Mouse (Mus musculus) left cerebral cortex, postnatal 25 days (tissue): ENCODE measurements at regions not wholly inside any gene's neighbourhood (a gene's known extent, or its start where the extent isn't known, plus 50 kb on each side); places are given as distances from the start of the nearest gene placed in this dataset.

Source experiments
- DNase-seq, 2 experiments: peaks; one replicate each; pipeline ENCODE4 v3.0.0; 2022; ENCODE audit warnings: low spot score in 2 of 2, mixed read lengths in 1 of 2
- intact Hi-C: fragments of 180-260 bp; cut with DNase I; formaldehyde crosslinking; loops from one replicate; pipeline ENCODE4 v1.15.1; 2025

DNA sequence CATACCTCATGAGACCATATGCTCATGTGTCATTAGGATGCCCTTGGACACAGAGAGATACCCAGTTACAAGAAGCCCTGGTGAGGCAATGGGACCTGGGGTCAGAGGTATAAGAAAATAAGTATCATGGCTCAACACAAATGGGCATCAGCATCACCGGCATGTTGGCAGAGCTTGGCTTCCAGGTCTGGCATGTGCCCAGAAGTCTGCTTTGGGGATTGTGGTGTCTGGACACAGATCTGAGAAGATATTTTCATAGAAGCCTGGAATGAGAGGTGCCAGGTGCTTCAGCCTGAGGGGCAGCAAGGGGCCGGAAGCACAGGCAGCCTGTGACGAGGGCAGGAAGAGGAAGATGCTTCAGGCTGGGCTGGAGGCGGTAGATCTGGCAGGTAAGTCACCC, 338.7 kb downstream of the Cdh26 start:
- intact Hi-C loops, result no loop called here
- no peak for DNase-seq

- no peak for DNase-seq
- intact Hi-C loops, result no loop called here
Observed at GRCm38 (mm10) chr2:178771435-178771834, 341.1 kb downstream of the Cdh26 start.

DNA sequence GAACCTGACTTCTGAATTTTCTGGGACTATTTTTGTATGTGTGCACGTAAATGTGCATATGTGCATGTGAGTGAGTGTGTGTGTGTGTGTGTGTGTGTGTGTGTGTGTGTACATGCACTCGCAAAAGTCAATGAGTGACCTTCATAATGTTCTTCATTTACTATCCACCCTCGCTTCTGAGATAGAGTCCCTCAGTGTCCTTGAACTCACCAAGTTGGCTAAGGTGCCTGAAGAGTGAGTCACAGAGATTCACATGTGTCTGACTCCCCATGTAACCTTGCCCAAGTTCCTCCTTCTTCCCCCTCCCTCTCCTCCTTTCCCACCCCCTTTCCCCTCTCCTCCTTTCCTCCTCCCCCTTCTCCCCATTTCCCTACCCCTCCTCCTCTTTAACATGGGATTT, 341.6 kb downstream of the Cdh26 start:
- intact Hi-C loops, result no loop called here
- no peak for DNase-seq

DNA sequence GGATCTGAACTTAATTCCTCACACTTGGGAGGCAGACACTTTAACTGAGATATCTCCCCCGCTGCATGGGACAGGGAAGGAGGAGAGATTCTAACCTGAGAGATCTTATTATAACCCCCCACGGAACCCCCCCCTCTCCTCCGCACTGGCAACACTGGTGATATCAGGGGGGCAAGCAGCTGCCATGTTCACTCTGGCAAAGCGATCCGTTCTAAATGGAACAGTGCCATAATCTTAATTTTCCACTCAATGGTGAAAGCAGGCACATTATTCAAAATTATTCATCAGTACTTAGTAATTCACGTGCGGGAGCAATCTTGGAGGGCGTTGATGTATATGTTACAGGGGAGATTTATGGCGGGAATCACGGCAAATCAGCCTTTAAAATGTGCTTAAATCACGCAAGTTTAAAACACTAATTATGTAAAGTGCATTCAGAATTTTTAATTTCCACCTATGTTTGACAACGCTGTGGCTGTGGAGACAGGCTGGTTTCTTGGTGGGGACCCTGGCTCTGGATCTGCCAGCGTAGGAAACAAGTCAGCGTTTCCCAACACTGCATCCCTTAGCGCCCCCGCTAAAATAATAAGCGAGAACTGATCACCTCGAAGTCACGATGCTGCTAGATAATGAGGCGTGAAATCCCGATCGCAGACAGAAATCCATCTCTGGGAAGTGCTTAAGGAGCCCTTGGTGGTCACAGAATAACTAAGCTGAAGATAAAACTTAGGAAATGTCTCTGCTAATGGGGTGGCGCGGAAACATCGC, 354.7 kb downstream of the Cdh26 start:
- intact Hi-C loops, result no loop called here
- DNase-seq, result no peak

DNA sequence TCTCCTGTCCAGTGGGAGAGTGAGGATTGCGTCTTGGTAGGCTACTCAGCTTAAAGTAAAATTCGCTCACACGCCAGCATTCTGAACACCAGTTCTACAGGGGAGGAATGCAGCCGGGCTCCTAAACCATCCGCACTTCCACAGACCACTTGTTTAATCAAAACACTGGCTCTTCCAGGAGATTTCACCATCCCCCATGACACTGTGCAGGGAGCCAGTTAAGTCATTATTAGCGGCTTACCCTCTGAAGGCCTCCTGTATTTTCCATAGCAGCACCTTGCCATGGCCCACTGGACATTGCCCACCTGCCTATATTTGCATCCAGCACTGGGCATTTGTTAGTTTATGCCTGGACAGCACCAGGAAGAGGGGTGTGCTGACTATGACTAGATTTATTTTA, 355.5 kb downstream of the Cdh26 start:
- no peak for DNase-seq
- intact Hi-C loops, result no loop called here

DNA sequence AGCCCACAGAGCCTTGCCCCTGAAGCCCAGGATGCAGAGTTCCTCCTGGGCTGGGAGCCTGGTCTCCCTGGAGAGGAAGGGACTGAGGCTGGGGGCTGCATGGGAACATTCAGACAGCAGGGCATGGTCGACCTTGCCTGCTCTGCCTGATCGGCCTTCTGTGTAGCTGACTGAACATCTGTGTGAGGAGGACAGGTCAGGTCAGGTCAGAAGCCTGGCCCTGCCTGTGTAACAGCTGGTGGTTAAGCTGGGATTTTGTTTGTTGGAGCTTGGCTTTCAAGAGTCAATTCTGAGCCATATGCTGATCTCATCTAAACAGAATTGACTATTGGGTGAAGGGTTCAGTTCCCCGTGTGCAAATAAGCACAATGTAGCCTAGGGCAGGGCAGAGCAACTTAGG, 365.5 kb downstream of the Cdh26 start:
- no peak for DNase-seq
- intact Hi-C loops, result no loop called here

GRCm38 (mm10) chr2:178801464-178801863, 371.1 kb downstream of the Cdh26 start:
- no peak for DNase-seq
- intact Hi-C loops, result no loop called here

GRCm38 (mm10) chr2:178805283-178805682, 375.0 kb downstream of the Cdh26 start:
- intact Hi-C loops, result no loop called here
- DNase-seq, result no peak

DNA sequence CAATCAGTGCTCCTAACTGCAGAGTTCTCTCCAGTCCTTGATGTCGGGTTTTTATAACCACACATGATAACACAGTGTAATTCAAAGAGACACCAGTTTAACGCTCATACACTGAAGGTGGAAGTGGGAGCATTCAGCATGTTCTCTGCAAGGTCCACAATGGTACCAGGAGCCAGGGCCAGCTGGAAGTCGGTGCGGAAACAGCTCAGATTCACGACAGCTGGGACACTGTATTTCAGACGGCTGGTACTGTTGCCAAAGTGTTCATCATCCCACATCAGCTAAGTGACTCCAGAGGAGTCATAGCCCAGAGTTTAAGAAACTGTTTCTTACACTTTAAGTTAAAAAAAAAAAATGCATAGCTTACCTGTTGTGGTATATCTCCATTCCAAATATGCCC, 391.2 kb downstream of the Cdh26 start:
- intact Hi-C loops, result no loop called here
- DNase-seq, result no peak

DNA sequence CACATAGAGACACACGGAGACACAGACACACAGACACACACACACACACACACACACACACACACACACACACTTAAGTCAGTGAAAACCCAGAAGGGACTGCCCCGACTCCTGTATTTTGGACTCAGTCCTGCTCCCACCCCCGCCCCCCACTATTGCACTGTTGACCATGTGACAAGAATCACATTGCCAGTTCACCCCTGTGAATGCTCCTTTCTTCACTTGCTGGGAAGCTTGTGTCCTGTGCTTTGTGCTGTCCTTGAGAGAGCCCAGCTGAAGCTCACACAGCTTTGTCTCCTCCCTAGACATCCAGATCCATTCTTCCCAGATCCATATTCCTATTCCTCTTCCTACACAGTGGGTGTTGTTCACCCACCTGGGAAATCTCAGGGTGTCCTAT, 400.0 kb downstream of the Cdh26 start:
- intact Hi-C loops, result no loop called here
- no peak for DNase-seq

GRCm38 (mm10) chr2:178834986-178835385, 404.7 kb downstream of the Cdh26 start:
- intact Hi-C loops, result no loop called here

DNA sequence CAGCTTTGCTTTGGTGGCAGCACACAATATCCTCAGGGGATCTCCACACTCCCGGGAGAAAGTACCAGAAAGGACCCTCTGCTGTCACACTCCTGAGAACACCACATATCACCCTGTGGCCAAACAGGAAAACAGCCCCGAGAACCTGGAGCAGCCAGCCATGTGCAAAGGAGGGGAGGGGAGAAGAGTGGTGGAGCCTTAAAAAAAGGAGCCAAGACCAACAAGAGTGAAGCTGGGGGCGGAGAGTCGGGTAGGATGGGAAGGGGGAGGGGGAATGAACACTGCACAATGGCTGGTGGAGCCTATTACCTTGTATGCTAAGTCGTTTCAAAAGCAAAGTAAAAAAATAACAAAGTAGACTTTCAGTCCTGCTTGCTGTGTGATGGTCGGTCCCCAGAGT, 408.2 kb downstream of the Cdh26 start:
- intact Hi-C loops, result no loop called here
- no peak for DNase-seq

More at GRCm38 (mm10) chr2:178834986-178835385, 404.7 kb downstream of the Cdh26 start:
- DNase-seq, result peak; percentile 38 to 54

DNA sequence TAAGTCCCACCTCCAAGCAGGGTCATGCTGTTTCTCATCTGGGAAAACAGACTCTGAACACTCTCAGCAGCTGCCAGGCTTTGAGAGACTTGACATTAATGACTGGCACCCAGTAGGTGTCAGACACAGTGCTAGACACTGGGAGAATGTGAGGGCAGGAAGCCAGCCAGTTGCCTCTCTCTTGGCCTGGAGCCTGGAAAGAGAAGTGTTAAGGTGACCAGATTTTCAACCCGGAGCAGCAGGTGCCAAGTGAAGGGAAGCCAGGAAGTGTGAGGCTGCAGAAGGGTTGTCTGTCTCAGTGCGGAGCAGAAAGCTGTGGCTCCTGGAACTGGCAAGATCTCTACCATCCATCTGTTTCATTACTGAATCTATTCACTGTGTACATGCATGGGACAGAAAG, 410.6 kb downstream of the Cdh26 start:
- intact Hi-C loops, result no loop called here
- peak; percentile 11 to 27 for DNase-seq

DNA sequence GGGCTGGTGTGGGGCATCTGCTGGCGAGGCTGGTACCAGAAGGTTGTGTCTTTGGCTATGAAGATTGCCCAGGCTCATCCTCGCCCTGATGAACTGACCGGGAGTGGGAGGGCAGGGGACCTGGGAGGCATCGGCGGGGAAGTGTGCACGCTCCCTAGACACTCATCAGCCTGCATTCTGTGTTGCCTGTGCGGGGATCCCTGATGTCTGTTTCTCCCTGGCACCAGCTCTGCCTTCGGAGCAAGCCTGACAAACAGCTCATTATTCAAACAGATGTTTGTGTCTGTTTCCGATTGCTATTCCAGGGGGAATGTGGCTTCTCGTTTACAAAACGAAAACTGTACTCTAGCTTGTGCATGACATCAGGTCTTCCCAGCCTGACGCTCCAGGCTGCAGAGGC, 412.3 kb downstream of the Cdh26 start:
- intact Hi-C loops, result no loop called here
- no peak for DNase-seq

DNA sequence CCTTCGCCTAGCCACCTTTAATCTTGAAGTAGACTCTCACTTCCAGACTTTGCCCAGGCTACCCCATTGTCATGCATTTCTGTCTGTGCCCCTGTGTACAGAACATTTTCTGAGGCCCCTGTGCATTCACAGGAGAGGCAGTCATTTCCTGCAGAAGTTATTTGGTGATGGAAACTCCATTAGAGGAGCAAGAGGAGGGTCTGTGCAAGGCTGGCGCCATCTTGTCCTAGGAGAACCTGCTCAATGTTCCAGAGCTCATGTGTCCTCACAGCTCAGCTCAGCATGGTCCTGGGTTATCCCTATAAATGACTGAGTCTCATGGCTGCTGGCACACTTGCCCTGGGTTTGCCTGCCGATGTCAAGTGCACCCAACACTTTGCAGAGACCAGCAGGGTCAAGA, 413.1 kb downstream of the Cdh26 start:
- intact Hi-C loops, result no loop called here
- DNase-seq, result no peak

DNA sequence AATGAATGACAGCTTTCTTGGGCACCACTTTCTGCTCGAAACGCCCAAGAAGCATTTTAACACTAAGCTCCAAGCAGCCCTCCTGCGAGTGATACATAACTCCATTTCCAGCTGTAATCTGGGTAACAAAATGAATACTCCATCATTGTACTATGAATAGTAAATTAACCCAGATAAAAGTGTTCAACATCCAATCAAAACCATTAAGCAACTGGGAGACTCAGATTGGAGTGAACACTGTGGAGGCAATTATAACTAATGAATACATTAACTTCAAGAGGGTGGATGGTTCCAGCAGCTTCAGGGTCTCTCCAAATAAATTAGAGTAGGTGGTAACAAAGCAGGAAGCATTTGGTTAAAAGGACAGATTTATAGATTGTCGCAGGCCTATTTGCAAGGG, 414.2 kb downstream of the Cdh26 start:
- no peak for DNase-seq
- intact Hi-C loops, result no loop called here

DNA sequence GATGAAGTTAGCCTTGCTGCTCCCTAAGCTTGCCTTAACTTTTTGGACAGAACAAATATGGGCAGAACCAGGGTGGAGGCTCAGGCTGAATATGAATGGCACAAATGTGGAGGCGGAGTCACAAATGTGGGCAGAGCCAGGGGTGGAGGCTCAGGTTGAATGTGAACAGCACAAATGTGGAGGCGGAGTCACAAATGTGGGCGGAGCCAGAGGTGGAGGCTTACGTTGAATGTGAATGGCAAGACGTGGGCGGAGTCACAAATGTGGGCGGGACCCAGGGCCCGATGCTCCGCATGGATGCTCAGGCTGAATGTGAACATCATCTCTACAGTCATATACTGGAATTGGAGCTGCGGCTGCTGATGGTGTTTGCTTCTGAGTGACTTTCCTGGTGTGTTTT, 420.0 kb downstream of the Cdh26 start:
- intact Hi-C loops, result no loop called here
- no peak for DNase-seq

DNA sequence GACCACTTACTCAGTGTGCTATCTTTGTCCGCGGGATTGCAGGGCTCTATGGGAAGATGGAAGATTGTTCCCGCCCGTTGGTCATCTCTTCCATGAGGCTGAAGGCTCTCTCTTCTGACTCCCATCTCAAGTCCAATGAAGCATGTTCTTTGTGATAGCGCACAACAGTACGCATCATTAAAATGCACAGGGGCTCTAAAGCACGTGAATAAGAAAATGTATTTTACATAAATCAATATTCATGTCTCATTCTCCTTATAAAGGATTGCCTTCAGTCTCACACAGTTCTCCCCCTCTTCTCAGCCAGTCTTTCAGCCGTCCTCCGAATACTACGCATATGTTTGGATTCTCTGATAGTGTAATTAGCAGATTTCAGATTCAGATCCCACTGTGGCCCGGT, 420.4 kb downstream of the Cdh26 start:
- intact Hi-C loops, result no loop called here
- DNase-seq, result no peak

GRCm38 (mm10) chr2:178854012-178854411, 423.7 kb downstream of the Cdh26 start:
- DNase-seq, result no peak
- intact Hi-C loops, result no loop called here

DNA sequence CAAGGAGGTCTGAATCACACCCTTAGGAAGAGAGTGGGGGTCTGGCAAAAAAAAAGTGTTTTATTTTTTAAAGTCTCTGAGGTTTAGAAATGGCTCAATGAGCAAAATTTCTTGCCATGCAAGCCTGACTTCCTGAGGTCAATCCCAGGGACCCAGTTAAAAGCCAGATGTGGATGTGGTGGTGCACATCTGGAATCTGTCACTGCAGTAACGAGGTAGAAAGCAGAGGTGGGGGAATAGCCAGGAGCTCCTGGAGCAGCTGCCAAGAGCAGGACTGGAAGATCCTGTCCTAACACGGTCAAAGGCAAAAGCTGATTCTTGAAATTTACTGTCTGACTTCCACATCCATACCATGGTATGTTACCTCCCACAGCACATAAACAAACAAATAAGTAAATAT, 424.4 kb downstream of the Cdh26 start:
- intact Hi-C loops, result no loop called here
- DNase-seq, result no peak

GRCm38 (mm10) chr2:178862620-178863019, 432.3 kb downstream of the Cdh26 start:
- no peak for DNase-seq
- intact Hi-C loops, result no loop called here

GRCm38 (mm10) chr2:178867086-178867485, 436.8 kb downstream of the Cdh26 start:
- intact Hi-C loops, result no loop called here
- DNase-seq, result no peak
